Mouse (Mus musculus) kidney, adult 18-20 months (tissue): ENCODE measurements around the gene Adamts3.

Source experiments
- DNase-seq: peaks from one replicate; pipeline ENCODE4 v3.0.0; 2021

The Adamts3 gene

DNA sequence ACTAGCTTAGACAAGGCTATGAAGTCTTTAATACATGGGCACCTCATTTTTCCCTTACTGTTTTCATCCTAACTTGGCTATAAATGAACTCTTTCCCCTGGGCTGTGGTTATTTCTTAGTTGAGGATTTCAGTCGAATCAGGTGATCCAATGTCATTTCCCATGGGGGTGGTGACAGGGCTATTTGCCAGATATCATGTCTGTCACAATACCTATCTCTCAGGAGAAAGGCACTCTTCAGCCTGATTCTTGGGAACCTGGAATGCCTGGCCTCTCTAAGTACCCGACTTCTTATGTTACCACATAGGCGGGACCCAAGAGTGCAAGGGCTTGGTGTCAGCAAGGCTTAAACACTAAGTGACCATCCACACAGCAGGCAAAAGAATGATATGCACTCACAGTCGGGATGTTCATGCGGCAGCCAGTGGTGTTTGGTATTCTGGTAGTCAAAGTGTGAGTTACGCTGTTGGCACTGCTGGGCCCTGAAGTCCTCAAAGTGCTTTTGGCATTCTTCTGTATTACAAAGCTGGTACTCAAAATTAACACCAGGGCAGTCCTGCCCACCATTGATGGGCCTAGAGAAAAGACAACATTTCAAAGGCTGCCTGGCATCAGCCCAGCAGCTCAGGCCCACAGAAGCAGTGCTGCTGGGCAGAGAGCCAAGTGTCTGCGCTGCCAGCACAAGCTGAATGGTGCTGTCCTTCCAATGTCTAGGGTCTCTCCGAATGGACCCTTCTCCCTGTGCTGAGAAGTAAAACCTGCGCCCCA, 181.7 kb downstream of the Adamts3 start:
- DNase-seq: peak; percentile 27

DNA sequence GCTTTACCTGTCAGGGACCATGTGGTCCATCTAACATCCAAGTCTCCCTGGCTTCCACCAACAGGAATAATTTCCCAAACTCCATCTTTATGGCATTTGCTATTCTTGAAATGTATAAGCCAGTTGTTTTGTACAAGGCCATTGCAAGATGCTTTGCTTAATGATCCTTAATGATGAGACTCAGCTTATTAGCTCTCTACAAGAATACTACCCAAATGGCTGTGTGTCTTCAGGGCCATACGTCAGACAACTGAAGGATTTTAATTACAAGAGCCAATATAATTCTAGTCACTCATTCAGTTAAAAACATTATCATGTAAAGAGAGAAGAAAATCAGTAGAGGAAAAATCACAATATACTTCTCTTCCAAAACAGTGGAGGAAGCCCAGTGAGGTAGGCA, 195.3 kb downstream of the Adamts3 start:
- DNase-seq: no peak

DNA sequence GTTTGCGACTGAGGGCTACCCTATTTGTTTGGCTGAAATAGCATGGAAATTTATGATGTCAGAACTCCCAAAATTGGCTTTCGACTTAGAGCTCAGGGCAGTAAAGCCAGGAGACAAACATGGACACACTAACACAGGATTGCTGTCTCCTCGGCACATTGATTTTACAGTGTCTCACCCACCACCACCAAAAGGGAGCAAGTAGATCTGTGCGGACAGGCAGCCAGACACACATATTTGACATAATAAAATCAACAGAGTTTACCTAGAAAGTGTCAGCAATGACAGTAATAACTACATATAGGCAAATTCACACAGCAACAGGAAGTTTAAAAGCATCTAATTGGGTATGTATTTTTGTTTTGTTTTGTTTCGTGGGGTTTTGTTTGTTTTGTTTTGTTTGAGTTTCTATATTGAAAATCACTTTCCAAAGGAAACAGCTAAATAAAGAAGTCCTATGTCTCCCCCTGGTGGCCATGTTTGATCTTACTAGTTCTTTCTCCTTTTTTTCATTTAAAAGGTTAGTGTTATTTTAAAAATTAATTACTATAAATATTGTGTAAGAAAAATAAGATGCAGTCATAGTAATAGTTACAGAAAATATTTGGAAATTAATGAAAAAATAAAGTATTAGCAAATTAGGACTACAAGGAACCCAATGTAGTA, 203.1 kb downstream of the Adamts3 start:
- peak; percentile 17 for DNase-seq

DNA sequence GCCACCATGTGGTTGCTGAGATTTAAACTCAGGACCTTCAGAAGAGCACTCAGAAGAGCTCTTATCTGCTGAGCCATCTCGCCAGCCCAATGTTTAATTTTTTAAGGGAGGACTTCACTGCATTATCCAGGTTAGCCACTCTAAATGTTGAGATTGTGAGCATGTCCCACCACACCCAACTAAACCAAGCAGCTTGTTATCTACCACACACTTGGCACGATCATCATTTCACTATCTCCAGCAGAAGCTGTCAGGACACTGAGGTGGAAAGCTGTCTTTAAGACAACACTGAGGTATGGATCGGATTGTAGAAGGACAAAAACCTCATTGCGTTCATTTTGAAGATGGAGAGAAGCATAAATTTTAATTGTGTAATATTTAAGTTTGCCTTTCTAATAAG, 205.0 kb downstream of the Adamts3 start:
- no peak for DNase-seq

DNA sequence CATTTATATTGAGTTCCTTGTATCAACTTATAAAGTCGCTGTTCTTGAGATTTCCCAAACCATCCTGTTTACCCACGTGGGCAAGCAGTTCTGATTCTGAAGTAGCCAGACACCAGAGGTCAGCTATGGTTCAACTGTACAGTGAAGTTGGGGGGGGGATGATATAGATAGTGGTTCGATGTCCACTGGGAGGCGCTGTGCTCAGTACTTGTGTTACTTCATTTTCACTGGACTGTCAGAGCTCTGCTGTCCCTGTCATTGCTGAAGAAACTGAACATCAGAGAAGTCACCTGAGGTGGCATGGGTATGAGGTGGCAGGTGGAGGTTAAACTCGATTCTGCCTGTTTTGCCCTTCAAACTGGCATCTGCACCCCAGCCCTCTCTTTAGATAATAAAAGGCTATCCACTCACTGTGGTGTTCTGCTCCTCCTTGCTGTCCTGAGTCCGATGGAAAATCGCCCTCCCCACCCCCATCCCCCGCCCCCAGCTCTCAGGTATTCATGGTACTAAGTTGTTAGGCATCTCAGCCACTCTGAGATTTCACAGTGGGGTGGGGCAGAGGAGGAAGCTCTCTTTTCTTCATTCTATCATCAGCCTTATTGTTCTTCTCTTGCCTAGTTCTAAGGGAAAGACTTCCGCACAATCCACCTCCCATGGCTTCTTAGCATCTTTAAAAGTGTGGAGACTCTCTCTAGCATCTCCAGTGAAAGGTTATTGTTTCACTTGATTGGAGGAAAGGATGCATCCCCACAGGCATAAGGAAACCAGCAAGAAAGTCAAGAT, 208.9 kb downstream of the Adamts3 start:
- no peak for DNase-seq

DNA sequence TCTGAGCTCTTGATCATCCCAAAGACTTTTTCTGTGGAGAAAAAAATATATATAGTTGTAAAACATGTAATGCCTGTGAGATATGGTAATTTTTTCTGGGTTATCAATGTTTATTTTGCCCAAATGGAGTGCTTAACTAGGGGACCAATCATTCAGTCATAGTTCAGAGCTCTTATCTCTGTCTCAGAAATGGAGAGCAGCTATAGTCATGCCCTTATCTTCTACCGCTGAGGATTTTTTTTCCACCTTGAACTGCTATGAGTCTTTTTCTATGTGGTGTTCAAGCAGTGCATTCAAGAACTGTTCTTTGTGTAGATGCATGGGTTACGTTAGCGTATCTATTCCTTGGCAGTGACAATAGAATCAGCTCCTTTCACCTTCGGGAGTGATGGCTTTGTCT, 210.2 kb downstream of the Adamts3 start:
- no peak for DNase-seq

DNA sequence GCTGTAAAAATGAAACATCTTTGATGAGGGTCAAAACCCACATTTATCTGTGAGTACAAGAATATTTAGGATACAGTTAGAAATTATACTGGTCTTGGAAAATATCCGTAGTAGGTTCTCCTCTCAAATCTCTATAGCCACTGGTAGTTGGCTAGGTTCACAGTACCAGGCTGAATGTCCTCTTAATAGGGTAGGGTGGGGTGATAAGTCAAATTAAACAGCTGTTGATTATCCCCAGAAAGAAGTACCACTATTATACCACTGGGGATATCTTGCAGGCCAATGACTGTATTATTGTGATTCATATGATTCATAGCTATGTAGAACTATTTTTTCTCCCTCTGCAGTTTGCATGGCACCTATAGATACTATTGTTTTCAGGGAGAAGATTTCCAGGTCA, 228.8 kb downstream of the Adamts3 start:
- DNase-seq: no peak

DNA sequence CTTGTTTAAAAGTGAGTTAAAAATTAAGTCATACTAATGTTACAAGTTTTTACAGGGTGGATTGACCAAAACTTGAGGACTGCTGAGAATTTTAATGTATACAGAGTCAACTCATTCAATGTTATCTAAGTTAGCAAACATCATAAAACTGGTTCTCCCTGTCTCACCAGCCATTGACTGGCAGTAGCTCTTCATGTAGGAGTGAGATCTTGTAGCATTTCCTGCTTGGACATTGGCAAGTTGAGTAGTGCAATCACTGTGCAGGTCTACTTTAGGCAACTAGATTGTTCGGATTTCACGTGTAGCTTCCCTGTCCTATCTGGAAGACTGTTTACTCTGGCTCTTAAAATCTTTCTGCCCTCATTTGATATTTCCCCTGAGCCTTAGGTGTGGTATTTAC, 229.3 kb downstream of the Adamts3 start:
- no peak for DNase-seq

DNA sequence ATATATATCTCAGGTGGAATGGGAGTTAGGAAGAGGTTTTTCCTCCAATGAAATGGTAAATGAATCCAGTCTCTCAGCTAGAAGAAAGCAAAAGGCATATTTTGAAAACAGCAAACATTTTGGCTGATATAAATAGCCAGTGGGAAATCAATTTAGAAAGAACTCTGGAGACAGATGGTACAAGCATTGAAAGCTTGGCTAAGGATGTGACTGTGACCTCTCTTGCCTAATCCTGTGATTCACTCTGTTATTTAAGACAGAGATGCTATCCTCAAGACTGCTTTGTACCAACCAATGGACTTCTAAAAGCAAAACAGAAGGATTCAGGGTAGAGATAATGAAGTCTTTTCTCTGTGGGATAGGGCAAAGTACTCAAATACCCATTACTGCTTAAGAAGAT, 236.2 kb downstream of the Adamts3 start:
- DNase-seq: no peak

DNA sequence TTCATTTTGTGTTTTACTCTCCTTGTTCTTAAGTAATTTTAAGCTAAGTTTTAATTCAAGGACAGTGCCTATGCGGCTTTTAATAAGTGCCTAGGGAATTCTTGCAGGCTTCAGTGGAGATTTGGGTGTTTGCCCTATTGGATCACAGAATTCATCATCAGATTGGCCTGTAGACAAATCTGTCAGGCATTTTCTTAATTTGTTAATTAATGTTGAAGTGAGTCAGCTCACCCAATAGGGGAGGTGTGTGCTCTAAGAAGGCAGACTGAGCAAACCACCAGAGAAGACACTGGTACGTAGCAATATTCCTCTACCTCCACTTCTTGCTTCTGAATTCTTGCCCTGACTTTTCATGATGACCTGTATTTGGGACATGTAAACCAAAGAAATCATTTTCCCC, 247.7 kb downstream of the Adamts3 start:
- DNase-seq: no peak

DNA sequence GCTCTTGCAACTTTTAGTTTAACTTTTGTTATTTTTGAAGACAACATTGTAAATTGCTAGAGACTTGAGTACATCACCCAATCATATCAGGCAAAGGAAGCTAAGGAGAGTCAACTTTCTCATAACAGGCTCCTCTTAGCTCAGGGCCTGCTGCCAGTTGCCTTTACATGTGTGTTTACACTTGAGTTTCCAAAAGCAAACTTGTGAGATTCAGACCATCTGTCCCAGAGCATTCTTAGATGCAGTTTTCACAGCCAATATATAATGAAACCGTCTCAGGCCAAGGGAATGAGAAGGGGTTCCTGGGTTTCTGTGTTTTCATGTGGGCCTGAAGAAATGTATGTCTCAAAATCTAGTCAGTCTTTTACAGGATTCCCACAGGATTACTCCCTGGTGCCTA, 251.5 kb downstream of the Adamts3 start:
- no peak for DNase-seq
